Mouse (Mus musculus): ENCODE data around the gene Ninl. TPM values are rescaled to one million over a fixed set of nuclear protein-coding genes. Genes with fewer than 3 reads are reported as not detected.

Ninl gene
- polyA plus RNA-seq, 1 experiment from 2014 or later = 9.8 TPM

DNA sequence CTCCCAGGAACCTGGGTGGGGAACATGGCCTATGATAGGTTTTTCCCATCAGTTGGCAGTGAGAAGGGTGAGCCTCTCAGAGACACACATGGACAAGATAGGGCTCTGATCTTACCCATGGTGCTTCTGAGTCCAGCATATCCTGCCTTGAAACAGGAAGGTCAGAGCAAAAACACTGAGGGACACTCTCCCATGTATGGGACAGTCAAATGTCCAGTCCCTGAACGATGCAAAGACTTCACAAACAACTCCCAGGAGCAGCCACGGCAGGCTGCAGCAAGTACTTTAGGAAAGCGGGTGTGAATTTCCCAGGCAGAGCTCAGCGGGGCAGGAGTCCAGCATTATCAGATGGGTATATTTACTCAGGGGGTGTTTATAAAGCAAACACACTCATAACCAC, 43.9 kb downstream of the Ninl start:
- no peak overlapping the region for H3K9ac ChIP-seq
- H3K4me3 ChIP-seq = no peak overlapping the region
- H3K27ac ChIP-seq = no peak overlapping the region
- no peaks in the 10 kb centered on the region for H3K36me3 ChIP-seq
- no peak overlapping the region for H3K4me2 ChIP-seq (replicated peaks)
- WGBS = 84% methylated on average over 4 of the region's 4 CpGs
- H3K9me3 ChIP-seq = no peaks in the 10 kb centered on the region
- H3K27me3 ChIP-seq = no peaks in the 10 kb centered on the region
- no peak for ATAC-seq (ENCODE audit: low FRiP score, low read depth)
- H3K4me1 ChIP-seq = peaks cover 17% of the 10 kb centered on the region

DNA sequence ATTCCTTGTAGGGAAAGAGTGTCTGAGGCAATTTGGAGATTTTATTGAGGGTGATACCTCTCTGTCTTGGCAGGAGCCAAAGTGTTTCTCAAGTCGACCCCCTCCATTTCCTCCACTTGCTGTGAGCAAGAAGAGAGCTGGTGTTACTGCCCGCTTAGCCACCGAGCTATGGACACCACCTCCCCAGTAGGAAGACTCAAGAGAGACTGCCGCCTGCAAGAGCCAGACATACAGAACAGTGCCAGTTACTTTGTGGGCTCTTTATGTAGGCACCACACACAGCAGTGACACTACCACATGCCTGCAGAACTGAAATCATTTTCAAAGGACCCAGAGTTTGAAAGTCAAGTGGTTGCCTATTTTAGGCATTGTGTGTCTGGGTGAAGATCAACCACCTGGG, 48.1 kb downstream of the Ninl start:
- 78% methylated on average over 4 of the region's 4 CpGs for WGBS

GRCm38 (mm10) chr2:150990506-150990905, 48.7 kb downstream of the Ninl start:
- Histone ChIP-seq H3K36me3 (no peaks in the 10 kb centered on the region), H3K9me3 (no peaks in the 10 kb centered on the region), H3K4me3 (no peak overlapping the region), H3K4me1 (no peaks in the 10 kb centered on the region), H3K9ac (no peak overlapping the region), H3K27ac (no peak overlapping the region), H3K4me2 (replicated peaks) (no peak overlapping the region), H3K27me3 (no peaks in the 10 kb centered on the region)
- 77% methylated on average over 2 of the region's 2 CpGs for WGBS
- ATAC-seq (ENCODE audit: low FRiP score, low read depth) = no peak

More for the DNA sequence above, 48.1 kb downstream of the Ninl start:
- H3K9me3 ChIP-seq = no peaks in the 10 kb centered on the region
- no peak overlapping the region for H3K27ac ChIP-seq
- H3K27me3 ChIP-seq = no peaks in the 10 kb centered on the region
- H3K36me3 ChIP-seq = no peaks in the 10 kb centered on the region
- H3K4me2 ChIP-seq (replicated peaks) = no peak overlapping the region
- H3K4me3 ChIP-seq = no peak overlapping the region
- no peak overlapping the region for H3K9ac ChIP-seq
- no peaks in the 10 kb centered on the region for H3K4me1 ChIP-seq
- ATAC-seq (ENCODE audit: low FRiP score, low read depth) = no peak

GRCm38 (mm10) chr2:150985359-150985758, 53.8 kb downstream of the Ninl start:
- Histone ChIP-seq H3K4me3 (no peak overlapping the region), H3K9ac (no peak overlapping the region), H3K36me3 (no peaks in the 10 kb centered on the region), H3K4me1 (no peaks in the 10 kb centered on the region), H3K4me2 (replicated peaks) (no peak overlapping the region), H3K27me3 (no peaks in the 10 kb centered on the region), H3K9me3 (no peaks in the 10 kb centered on the region), H3K27ac (no peak overlapping the region)
- WGBS = 96% methylated on average over 2 of the region's 2 CpGs
- ATAC-seq (ENCODE audit: low FRiP score, low read depth) = no peak

DNA sequence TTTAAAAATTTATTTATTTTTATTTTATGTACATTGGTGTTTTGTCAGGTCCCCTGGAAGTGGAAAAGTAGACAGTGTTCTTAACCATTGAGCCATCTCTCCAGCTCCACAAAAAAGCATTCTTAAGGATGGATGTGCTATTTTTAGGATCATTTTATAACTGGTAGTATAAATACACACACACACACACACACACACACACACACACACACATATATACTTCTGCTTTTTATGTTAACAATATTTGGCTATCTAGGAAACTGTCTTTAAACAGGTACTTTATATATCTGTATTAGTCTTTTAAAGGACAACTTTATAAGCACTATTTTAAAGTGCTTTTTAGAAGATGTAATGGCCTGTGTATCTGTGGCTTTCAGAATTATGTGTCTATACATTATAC, 57.1 kb downstream of the Ninl start:
- no peak for ATAC-seq (ENCODE audit: low FRiP score, low read depth)
- H3K9me3 ChIP-seq = no peaks in the 10 kb centered on the region
- no peak overlapping the region for H3K4me3 ChIP-seq
- no peaks in the 10 kb centered on the region for H3K27me3 ChIP-seq
- no peaks in the 10 kb centered on the region for H3K4me1 ChIP-seq
- peaks cover 8% of the 10 kb centered on the region; the same call in 1 of the 2 replicates for H3K36me3 ChIP-seq
- no peak overlapping the region for H3K4me2 ChIP-seq (replicated peaks)
- H3K9ac ChIP-seq = no peak overlapping the region
- no peak overlapping the region for H3K27ac ChIP-seq

DNA sequence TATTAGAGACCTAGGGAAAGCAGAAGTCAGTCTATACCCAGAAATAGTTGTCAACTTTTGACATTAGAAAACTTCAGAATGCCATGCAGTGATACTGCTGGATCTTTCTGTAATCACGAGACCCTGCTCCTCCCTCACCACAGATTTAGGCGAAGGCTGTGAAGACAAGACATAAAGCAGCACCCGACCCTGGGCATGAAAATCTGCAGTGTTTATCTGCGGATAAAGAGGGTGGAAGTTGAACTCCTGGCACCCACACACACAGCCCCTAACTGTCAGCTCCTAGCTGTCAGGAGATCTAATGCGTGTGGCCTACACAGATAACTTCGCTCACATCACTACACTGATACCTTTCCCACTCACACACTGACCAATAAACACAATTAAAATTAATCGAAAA, 57.7 kb downstream of the Ninl start:
- Histone ChIP-seq H3K4me2 (replicated peaks) (no peak overlapping the region), H3K36me3 (peaks cover 8% of the 10 kb centered on the region; the same call in 1 of the 2 replicates), H3K4me3 (no peak overlapping the region), H3K4me1 (no peaks in the 10 kb centered on the region), H3K9ac (no peak overlapping the region), H3K27me3 (no peaks in the 10 kb centered on the region), H3K27ac (no peak overlapping the region), H3K9me3 (no peaks in the 10 kb centered on the region)
- no peak for ATAC-seq (ENCODE audit: low FRiP score, low read depth)
- 88% methylated on average over 7 of the region's 7 CpGs for WGBS

DNA sequence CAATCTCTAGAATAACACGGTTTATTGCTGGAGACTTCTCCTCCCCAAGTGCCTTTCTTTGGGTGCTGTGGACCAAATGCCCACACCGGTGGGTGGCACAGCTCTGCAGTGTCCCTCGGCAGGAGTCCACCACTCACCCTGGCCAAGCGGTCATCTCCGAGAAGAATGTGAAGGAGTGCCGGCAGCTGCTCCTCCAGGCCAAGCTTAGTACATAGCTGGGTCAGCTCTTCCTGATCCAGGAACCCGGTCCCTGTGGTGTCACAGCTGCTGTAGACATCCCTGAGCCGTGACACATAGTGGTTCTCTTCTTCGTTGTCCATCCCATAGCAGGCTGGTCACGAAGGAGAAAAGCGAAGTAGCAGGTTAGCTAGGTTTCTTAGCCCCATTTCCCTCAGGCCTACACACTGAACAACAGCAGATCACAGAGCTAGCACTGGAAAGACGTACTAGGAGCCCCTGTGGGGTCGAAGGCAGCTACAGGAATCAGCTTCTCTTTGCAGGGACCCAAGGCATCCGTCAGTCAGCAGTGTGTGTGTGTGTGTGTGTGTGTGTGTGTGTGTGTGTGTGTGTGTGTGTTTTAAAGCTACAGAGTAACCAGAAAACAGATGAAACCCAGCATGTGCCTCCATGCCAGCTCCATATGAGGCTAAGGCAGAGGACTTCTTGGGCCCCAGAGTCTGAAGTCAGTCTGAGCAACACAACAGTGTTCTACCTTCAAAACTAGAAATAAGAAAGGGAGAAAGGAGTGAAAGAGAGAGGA, 59.1 kb downstream of the Ninl start:
- Histone ChIP-seq H3K4me3 (no peak overlapping the region), H3K9me3 (no peaks in the 10 kb centered on the region), H3K9ac (no peak overlapping the region), H3K4me2 (replicated peaks) (no peak overlapping the region), H3K27me3 (no peaks in the 10 kb centered on the region), H3K4me1 (no peaks in the 10 kb centered on the region), H3K27ac (no peak overlapping the region), H3K36me3 (peaks cover 18% of the 10 kb centered on the region)
- no peak for ATAC-seq (ENCODE audit: low FRiP score, low read depth)
- 91% methylated on average over 14 of the region's 14 CpGs for WGBS

DNA sequence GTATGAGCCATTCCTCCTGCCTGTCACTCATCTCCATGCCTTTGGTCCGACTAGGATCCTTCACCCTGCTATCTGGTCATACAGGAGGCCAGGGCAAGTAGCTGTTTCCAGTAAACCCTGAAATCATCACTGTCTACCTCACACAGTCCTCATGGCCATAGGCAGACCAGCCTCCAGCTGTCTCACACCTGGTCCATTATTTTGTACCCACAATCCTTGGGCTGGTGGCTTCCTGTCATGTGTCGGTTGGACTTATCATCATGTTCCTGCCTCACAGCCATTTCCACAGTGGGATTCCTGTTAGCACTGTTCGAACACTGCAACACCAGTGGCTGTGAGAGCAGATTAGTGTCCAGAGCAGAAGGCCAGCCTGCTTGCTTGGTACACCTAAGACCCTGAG, 60.4 kb downstream of the Ninl start:
- H3K4me1 ChIP-seq = no peaks in the 10 kb centered on the region
- 83% methylated on average over 3 of the region's 3 CpGs for WGBS

GRCm38 (mm10) chr2:150977676-150978075, 61.5 kb downstream of the Ninl start:
- Histone ChIP-seq H3K27ac (no peak overlapping the region), H3K4me3 (no peak overlapping the region), H3K4me1 (no peaks in the 10 kb centered on the region), H3K36me3 (peaks cover 33% of the 10 kb centered on the region), H3K9me3 (no peaks in the 10 kb centered on the region), H3K4me2 (replicated peaks) (no peak overlapping the region), H3K27me3 (no peaks in the 10 kb centered on the region), H3K9ac (no peak overlapping the region)
- 91% methylated on average over 6 of the region's 6 CpGs for WGBS
- no peak for ATAC-seq (ENCODE audit: low FRiP score, low read depth)

More for the DNA sequence above, 60.4 kb downstream of the Ninl start:
- no peaks in the 10 kb centered on the region for H3K9me3 ChIP-seq
- no peaks in the 10 kb centered on the region for H3K27me3 ChIP-seq
- no peak overlapping the region for H3K4me2 ChIP-seq (replicated peaks)
- H3K4me3 ChIP-seq = no peak overlapping the region
- H3K27ac ChIP-seq = no peak overlapping the region
- peaks cover 24% of the 10 kb centered on the region for H3K36me3 ChIP-seq
- no peak for ATAC-seq (ENCODE audit: low FRiP score, low read depth)
- no peak overlapping the region for H3K9ac ChIP-seq

DNA sequence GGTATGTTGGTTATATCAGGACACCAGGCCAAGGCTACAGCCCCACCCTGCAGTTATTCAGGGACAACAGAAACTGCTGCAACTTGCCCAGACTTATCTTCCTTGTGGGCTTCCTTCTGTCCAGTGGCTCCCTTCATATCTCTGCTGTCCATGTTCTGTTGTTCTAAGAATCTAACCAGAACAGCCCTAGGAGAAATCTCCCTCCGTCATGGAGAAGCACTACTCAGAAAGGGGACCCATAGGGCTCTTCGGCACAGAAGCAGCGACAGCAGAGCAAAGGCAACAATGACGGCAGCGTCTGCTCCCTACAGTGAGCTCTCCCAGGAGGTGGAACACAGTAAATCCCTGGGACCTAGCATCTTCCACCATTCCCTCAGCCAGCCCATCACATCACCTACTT, 62.3 kb downstream of the Ninl start:
- Histone ChIP-seq H3K4me3 (no peak overlapping the region), H3K27ac (no peak overlapping the region), H3K9me3 (no peaks in the 10 kb centered on the region), H3K36me3 (peaks cover 35% of the 10 kb centered on the region), H3K27me3 (no peaks in the 10 kb centered on the region), H3K4me1 (no peaks in the 10 kb centered on the region), H3K9ac (no peak overlapping the region), H3K4me2 (replicated peaks) (no peak overlapping the region)
- no peak for ATAC-seq (ENCODE audit: low FRiP score, low read depth)
- WGBS = 96% methylated on average over 5 of the region's 5 CpGs

- H3K27me3 ChIP-seq = no peaks in the 10 kb centered on the region
- no peaks in the 10 kb centered on the region for H3K4me1 ChIP-seq
- H3K36me3 ChIP-seq = peaks cover 57% of the 10 kb centered on the region
- WGBS = 91% methylated on average over 8 of the region's 8 CpGs
- no peak overlapping the region for H3K9ac ChIP-seq
- no peaks in the 10 kb centered on the region for H3K9me3 ChIP-seq
- no peak for ATAC-seq (ENCODE audit: low FRiP score, low read depth)
- H3K4me3 ChIP-seq = no peak overlapping the region
- no peak overlapping the region for H3K27ac ChIP-seq
- no peak overlapping the region for H3K4me2 ChIP-seq (replicated peaks)
These were observed 65.6 kb downstream of the Ninl start for GRCm38 (mm10) chr2:150973401-150974115.

DNA sequence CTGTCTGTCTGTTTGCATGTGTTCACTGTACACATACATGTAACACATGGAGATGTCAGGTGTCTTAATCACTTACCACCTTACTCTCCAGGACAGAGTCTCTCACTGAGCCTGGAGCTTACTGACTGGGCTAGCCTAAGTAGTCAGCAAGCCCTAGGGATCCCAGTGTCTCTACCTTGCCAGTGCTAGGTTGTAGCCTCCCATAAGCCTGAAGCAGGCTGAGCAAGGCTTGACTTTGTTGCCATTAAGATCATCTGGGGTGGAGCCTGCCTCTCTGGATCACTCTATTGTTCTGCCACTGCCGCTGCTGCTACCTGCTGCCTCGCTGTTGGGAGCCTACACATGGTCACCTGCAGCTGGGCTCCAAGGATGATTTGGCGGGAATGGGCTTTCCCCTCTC, 66.5 kb downstream of the Ninl start:
- Histone ChIP-seq H3K4me1 (no peaks in the 10 kb centered on the region), H3K36me3 (peaks cover 58% of the 10 kb centered on the region), H3K4me2 (replicated peaks) (no peak overlapping the region), H3K9me3 (no peaks in the 10 kb centered on the region), H3K27me3 (no peaks in the 10 kb centered on the region), H3K4me3 (no peak overlapping the region), H3K27ac (no peak overlapping the region), H3K9ac (no peak overlapping the region)
- 91% methylated on average over 3 of the region's 3 CpGs for WGBS
- ATAC-seq (ENCODE audit: low FRiP score, low read depth) = no peak

Measured in limb, embryonic 13.5 days (tissue).